Mouse (Mus musculus): ENCODE data around the gene Lgals9. TPM values are rescaled to one million over a fixed set of nuclear protein-coding genes. Genes with fewer than 3 reads are reported as not detected.
"Not testable (repeated sequence)": the region's sequence is repeated elsewhere in the genome, so short reads cannot be mapped to it uniquely, and the experiment has no call there.

Lgals9 gene
- polyA plus RNA-seq, 1 experiment from 2014 or later = 7.8 TPM

- H3K36me3 ChIP-seq = no peaks in the 10 kb centered on the region
- WGBS = 89% methylated on average over 10 of the region's 10 CpGs
- H3K9ac ChIP-seq (replicated peaks) = no peak overlapping the region
- H3K4me1 ChIP-seq = no peaks in the 10 kb centered on the region
- no peaks in the 10 kb centered on the region for H3K9me3 ChIP-seq
- no peak for ATAC-seq (replicated peaks)
- no peak overlapping the region for H3K4me2 ChIP-seq (replicated peaks)
- no peaks in the 10 kb centered on the region for H3K27me3 ChIP-seq
- no peak overlapping the region for H3K27ac ChIP-seq (replicated peaks)
- H3K4me3 ChIP-seq = no peak overlapping the region
Measured at GRCm38 (mm10) chr11:79003769-79004638, 19.3 kb upstream of the Lgals9 start.

- Histone ChIP-seq H3K9ac (replicated peaks) (no peak overlapping the region), H3K9me3 (no peaks in the 10 kb centered on the region), H3K27me3 (no peaks in the 10 kb centered on the region), H3K4me1 (no peaks in the 10 kb centered on the region), H3K36me3 (no peaks in the 10 kb centered on the region), H3K27ac (replicated peaks) (no peak overlapping the region), H3K4me3 (no peak overlapping the region), H3K4me2 (replicated peaks) (no peak overlapping the region)
- WGBS = 83% methylated on average over 11 of the region's 11 CpGs
- ATAC-seq (replicated peaks) = no peak
Measured at GRCm38 (mm10) chr11:79003053-79003768, 18.5 kb upstream of the Lgals9 start.

GRCm38 (mm10) chr11:79002551-79002951 is 17.8 kb upstream of the Lgals9 start:
- ATAC-seq (replicated peaks) = no peak
- WGBS = 78% methylated on average over 5 of the region's 5 CpGs
- Histone ChIP-seq H3K9me3 (no peaks in the 10 kb centered on the region), H3K4me3 (no peak overlapping the region), H3K4me1 (no peaks in the 10 kb centered on the region), H3K27me3 (no peaks in the 10 kb centered on the region), H3K9ac (replicated peaks) (no peak overlapping the region), H3K27ac (replicated peaks) (no peak overlapping the region), H3K4me2 (replicated peaks) (no peak overlapping the region), H3K36me3 (no peaks in the 10 kb centered on the region)

GRCm38 (mm10) chr11:79001871-79002270 is 17.1 kb upstream of the Lgals9 start:
- no peak for ATAC-seq (replicated peaks)
- Histone ChIP-seq H3K27me3 (no peaks in the 10 kb centered on the region), H3K36me3 (no peaks in the 10 kb centered on the region), H3K4me1 (no peaks in the 10 kb centered on the region), H3K4me2 (replicated peaks) (no peak overlapping the region), H3K4me3 (no peak overlapping the region), H3K9ac (replicated peaks) (no peak overlapping the region), H3K9me3 (no peaks in the 10 kb centered on the region), H3K27ac (replicated peaks) (no peak overlapping the region)
- 92% methylated on average over 4 of the region's 4 CpGs for WGBS

GRCm38 (mm10) chr11:78999118-78999517 is 14.4 kb upstream of the Lgals9 start:
- Histone ChIP-seq H3K27ac (replicated peaks) (no peak overlapping the region), H3K9ac (replicated peaks) (no peak overlapping the region), H3K27me3 (no peaks in the 10 kb centered on the region), H3K4me3 (no peak overlapping the region), H3K4me2 (replicated peaks) (no peak overlapping the region), H3K36me3 (no peaks in the 10 kb centered on the region), H3K4me1 (no peaks in the 10 kb centered on the region), H3K9me3 (no peaks in the 10 kb centered on the region)
- 17% methylated on average over 6 of the region's 6 CpGs for WGBS
- no peak for ATAC-seq (replicated peaks)

GRCm38 (mm10) chr11:78990875-78991543 is 6.3 kb upstream of the Lgals9 start:
- not testable (repeated sequence) for H3K27ac ChIP-seq (replicated peaks); H3K4me3 ChIP-seq; H3K4me1 ChIP-seq; H3K4me2 ChIP-seq (replicated peaks); H3K36me3 ChIP-seq; H3K9ac ChIP-seq (replicated peaks); H3K9me3 ChIP-seq; ATAC-seq (replicated peaks); H3K27me3 ChIP-seq
- WGBS = 75% methylated on average over 5 of the region's 5 CpGs

- no peaks in the 10 kb centered on the region for H3K27me3 ChIP-seq
- 93% methylated on average over 9 of the region's 9 CpGs for WGBS
- no peak overlapping the region for H3K4me2 ChIP-seq (replicated peaks)
- no peaks in the 10 kb centered on the region for H3K36me3 ChIP-seq
- no peak overlapping the region for H3K4me3 ChIP-seq
- ATAC-seq (replicated peaks) = no peak
- no peak overlapping the region for H3K9ac ChIP-seq (replicated peaks)
- H3K9me3 ChIP-seq = no peaks in the 10 kb centered on the region
- H3K27ac ChIP-seq (replicated peaks) = no peak overlapping the region
- no peaks in the 10 kb centered on the region for H3K4me1 ChIP-seq
Measured at GRCm38 (mm10) chr11:78990096-78990495, 5.3 kb upstream of the Lgals9 start.

- H3K27me3 ChIP-seq; H3K4me2 ChIP-seq (replicated peaks); ATAC-seq (replicated peaks); H3K4me1 ChIP-seq; H3K27ac ChIP-seq (replicated peaks); H3K9me3 ChIP-seq; H3K9ac ChIP-seq (replicated peaks); H3K36me3 ChIP-seq; H3K4me3 ChIP-seq: not testable (repeated sequence)
- 95% methylated on average over 11 of the region's 11 CpGs for WGBS
Measured at GRCm38 (mm10) chr11:78989206-78989605, 4.5 kb upstream of the Lgals9 start.

GRCm38 (mm10) chr11:78986311-78987002 is 1.7 kb upstream of the Lgals9 start:
- H3K9ac ChIP-seq (replicated peaks) = no peak overlapping the region
- WGBS = 94% methylated on average over 10 of the region's 10 CpGs
- no peaks in the 10 kb centered on the region for H3K9me3 ChIP-seq
- H3K27ac ChIP-seq (replicated peaks) = no peak overlapping the region
- H3K4me1 ChIP-seq = no peaks in the 10 kb centered on the region
- H3K36me3 ChIP-seq = no peaks in the 10 kb centered on the region
- no peak overlapping the region for H3K4me3 ChIP-seq
- no peak overlapping the region for H3K4me2 ChIP-seq (replicated peaks)
- H3K27me3 ChIP-seq = no peaks in the 10 kb centered on the region
- no peak for ATAC-seq (replicated peaks)

- no peak for ATAC-seq (replicated peaks)
- Histone ChIP-seq H3K9me3 (no peaks in the 10 kb centered on the region), H3K9ac (replicated peaks) (no peak overlapping the region), H3K27ac (replicated peaks) (no peak overlapping the region), H3K4me3 (no peak overlapping the region), H3K36me3 (no peaks in the 10 kb centered on the region), H3K4me1 (no peaks in the 10 kb centered on the region), H3K4me2 (replicated peaks) (no peak overlapping the region), H3K27me3 (no peaks in the 10 kb centered on the region)
Measured at GRCm38 (mm10) chr11:78985505-78985904, 759 bp upstream of the Lgals9 start.

- Histone ChIP-seq H3K4me2 (replicated peaks) (no peak overlapping the region), H3K27ac (replicated peaks) (no peak overlapping the region), H3K4me3 (no peak overlapping the region), H3K36me3 (no peaks in the 10 kb centered on the region), H3K27me3 (no peaks in the 10 kb centered on the region), H3K9ac (replicated peaks) (no peak overlapping the region), H3K4me1 (no peaks in the 10 kb centered on the region), H3K9me3 (no peaks in the 10 kb centered on the region)
- WGBS = 84% methylated on average over 7 of the region's 7 CpGs
- ATAC-seq (replicated peaks) = no peak
Measured at GRCm38 (mm10) chr11:78983539-78983938, 1.2 kb downstream of the Lgals9 start.
